Mouse (Mus musculus) ovary, adult 18-20 months (tissue): ENCODE results near the gene 9130008F23Rik.
A peak's percentile ranks its signal among the peaks of the same experiment; 100 is the strongest.

ENCODE experiments used
- DNase-seq: peaks from one replicate; pipeline ENCODE4 v3.0.0; 2022; ENCODE audit warnings: low spot score, mixed read lengths

Gene 9130008F23Rik

DNA sequence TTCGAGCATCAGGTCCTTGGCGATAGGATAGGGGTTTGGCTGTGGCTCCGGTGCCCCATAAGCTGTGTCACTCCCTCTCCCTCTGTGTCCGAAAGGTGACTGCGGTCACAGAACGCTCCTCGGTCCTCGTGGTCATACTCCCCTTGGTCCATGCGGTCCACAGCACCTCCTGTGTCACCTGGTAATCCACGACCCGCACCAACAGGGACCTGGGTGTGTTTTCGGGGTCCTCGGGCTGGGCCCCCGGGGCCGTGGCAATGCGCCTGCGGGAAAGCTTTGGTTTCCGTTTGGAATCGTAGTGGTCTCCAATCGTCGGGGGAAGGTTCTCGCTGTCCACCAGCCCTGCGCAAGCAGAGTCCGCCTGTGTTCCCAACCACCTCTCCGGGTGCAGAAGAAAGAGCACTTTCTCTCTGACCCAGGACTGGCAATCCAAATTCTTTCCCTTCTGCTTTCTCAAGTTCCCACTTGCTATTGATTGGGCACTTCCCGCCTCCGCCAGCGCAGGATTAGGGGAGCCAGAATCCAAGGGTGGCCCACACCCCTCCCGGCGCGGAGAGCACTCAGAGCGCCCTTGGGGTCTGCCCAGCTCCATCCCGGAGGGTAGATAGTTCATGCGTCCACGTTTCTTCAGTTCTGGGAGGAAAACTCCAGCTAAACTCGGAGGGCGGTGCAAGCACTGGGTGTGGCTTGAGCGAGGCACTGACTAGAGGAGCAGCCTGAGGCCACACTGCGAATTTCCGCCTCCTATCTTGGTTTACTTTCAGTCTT is at the start of gene 9130008F23Rik:
TSS of gene 9130008F23Rik (minus strand) at position 636 of the 768 bp plus-strand sequence.
- peak; percentile 50 for DNase-seq

- DNase-seq = no peak
These were observed 35.1 kb upstream of the 9130008F23Rik start for GRCm38 (mm10) chr17:40915499-40915898.

- DNase-seq = no peak
These were observed 33.9 kb upstream of the 9130008F23Rik start, which contains the start of gene Glyatl3 for GRCm38 (mm10) chr17:40914250-40914649. Gene Glyatl3 (minus strand): TSS chr17:40914350.

DNA sequence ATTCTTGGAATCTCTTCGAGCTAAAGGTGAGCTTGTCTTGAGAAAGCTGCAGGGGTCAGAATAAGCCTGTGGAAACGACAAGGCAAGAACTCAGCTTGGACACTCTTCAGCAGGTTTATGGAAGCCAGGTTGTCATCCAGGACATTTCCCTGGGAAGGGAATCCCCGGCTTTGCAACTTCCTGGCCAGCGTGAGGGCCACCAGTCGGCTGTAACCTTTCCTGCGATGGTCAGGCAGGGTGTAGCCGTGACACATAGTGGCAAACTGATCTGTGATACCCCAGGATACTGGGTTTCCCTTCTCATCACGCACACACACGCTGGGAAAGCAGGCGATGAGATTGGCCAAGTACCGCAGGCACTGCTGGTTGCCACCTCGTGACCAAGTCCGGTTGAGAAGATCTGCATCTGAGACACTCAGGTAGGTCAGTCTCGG is 24.4 kb upstream of the 9130008F23Rik start:
- no peak for DNase-seq

GRCm38 (mm10) chr17:40904056-40904597 is 23.8 kb upstream of the 9130008F23Rik start:
- no peak for DNase-seq

DNA sequence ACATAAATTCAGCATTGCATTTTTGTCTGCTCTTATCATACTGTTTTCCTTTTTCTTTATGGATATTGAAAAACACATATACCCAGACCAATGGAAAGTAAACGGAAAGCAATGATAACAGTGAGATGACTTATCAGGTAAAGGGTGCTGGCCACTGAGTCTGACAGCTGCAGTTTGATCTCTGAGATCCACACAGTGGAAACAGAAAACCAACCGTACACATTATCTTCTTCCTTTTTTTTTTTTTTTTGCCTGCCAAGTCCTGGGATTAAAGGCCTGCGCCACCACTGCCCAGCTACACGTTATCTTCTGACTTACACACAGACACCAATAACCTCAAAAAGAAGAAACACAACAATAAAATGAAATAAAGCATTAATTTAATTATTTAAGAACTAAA is 23.0 kb upstream of the 9130008F23Rik start:
- DNase-seq = no peak

- DNase-seq = no peak
These were observed 19.5 kb upstream of the 9130008F23Rik start for GRCm38 (mm10) chr17:40899783-40900363.

DNA sequence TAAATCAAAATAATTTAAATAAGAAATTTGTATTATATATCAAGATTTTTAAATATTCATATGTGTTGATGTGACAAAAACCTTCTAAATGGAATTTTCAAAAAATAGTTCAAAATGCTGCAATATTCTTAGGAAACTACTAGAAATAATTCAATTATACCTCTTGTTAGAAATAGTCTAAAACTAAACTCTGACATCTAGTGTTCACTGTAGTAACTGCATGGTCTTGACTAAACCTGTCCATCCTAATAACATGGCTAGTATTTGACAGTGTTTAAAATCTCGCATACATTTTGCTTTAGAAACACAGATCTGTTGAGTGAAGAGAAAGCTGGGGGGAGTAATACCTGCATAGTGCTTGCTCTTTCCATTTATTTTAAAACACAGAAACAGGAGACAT is 16.5 kb upstream of the 9130008F23Rik start:
- DNase-seq = no peak

DNA sequence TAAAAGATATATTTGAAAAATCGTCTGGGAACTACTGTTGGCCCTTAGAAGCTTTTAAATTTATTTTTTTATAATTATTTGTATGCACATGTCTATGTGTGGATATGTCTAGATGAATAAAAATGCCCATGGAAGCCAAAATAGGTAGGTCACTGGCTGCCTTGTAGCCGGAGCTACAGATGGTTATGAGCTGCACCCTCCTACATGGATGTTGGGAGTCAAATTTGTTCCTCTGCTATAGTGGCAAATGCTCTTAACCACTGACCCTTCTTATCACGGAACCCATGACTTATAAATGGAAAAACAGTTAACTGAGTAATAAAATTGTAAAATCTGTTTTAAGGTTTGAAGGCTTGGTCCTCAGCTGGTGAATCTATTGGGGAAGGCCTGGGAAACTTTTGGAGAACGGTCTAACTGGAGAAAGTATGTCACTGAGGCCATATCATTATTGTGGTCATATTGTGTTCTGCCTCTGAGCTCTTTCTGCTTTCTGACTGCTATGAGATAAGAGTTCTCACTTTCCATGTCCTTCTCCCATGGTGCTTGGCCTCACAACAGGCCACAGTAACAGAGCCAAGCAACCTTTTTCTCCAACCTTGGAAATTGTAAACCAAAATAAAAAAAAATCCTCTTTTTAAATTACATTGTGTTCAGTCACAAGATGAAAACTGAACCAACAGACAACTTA is 7.6 kb upstream of the 9130008F23Rik start:
- no peak for DNase-seq

GRCm38 (mm10) chr17:40885155-40885554 is 4.8 kb upstream of the 9130008F23Rik start:
- DNase-seq = no peak

DNA sequence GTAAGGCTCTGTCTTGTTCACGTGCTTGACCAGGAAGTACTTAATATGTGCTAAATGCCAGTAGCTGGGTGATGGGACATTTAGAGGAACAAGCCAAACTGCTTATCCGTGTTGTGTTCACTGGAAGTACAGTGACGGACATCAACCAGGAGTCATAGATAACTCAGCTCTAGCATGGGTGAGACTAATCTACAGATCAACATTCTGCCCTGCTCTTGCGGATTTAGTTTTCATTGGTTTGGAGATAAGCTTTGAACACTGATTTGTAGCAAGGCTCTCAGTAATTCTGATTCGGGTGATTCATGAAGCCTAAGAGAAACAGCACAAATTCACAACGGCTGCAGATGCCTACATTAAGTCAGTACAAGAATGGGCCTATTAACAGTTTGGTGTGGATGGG is 1.8 kb upstream of the 9130008F23Rik start:
- no peak for DNase-seq

GRCm38 (mm10) chr17:40879528-40879923 is 833 bp downstream of the 9130008F23Rik start:
- no peak for DNase-seq

GRCm38 (mm10) chr17:40877741-40878140 is 2.6 kb downstream of the 9130008F23Rik start:
- no peak for DNase-seq

GRCm38 (mm10) chr17:40875568-40875967 is 4.8 kb downstream of the 9130008F23Rik start:
- no peak for DNase-seq

DNA sequence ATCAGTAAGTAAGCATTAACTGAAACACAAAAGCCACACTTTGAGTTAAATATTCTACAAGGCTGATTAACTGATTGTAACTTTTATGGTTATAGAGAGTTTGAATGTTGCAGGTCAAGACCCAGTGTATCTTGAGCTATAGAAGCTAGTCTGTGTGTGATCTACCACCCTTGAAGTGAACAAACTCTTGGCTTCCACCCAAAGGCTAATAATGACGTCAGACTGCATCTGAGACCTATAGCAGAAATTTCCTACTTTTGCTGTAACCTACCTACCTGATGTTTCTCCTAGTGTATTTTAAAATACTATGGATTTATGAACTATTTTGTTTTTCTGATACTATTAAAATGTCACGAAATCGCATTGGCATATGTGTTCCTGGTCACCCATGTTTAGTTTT is 5.7 kb downstream of the 9130008F23Rik start:
- DNase-seq = no peak

DNA sequence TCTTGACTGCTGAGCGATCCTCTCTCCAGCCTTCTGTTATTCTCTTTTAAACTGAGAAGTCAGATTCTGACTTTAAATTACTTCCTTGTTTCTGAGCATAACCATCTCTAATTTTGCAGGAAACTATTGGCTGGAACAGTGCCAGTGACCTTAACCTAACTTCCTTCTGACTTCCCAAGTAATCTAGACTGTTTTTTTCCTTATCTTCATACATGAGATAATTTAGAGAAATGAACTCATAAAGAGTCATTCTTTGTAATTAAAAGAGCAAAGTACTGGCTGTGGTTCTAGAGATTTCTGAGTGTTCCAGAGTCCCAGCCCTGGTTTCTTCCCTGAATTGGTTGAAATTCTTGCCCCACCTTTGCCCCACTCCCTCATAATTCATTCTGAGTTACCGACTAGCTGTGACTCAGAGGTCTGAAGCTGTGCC is 6.8 kb downstream of the 9130008F23Rik start:
- DNase-seq = no peak

DNA sequence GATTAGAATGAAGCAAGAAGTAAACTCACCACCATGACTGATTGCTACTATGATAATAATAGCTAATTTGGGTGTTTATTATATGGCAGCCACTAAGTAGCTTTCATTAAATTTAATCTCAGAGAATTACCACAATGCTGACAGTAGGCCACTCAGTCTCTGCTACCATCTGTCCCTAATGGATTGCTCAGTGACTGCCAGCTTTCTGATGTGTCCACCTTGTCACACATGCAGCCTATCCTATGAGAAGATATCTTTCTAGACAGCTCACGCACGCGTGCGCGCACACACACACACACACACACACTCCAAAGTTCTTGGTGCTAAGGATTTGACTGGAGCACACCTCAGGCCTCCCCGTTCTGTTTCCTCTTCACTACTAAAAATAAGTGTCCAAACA is 7.7 kb downstream of the 9130008F23Rik start:
- DNase-seq = no peak

GRCm38 (mm10) chr17:40868952-40869747 is 11.2 kb downstream of the 9130008F23Rik start:
- DNase-seq = no peak

DNA sequence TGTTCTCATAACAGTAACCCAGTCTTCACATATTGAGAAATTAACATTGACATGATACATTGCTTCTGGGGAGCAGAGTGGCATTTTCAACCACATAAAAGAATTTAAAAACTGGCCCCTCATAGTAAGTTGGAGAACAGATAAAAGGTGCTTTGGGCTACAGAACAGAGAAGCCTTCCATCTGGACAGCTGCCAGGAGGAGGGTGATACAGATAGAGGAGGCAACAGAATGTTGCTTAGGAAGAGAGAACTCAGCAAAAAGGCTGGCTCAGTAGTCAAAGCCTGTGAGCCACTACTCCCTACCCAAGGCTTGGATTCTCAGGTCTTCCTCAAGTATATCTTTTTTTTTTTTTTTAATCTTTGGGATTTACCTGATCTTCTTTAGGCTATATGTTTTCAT is 25.3 kb downstream of the 9130008F23Rik start:
- no peak for DNase-seq

DNA sequence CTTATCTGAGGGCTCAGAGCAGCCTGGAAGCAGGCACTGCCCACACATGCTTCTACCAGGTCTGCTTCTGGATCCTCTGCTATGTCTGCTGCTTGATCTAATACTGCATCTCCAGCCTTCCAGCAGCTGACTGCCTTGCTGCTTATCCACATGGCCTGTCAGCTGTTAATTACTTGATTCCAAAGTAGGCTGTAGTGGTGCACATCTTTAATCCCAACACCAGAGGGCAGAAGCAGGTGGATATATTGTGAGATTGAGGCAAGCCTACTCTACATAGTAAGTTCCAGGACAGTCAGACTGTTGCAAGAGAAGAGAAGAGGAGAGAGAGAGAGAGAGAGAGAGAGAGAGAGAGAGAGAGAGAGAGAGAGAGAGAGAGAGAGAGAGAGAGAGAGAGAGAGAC is 43.1 kb downstream of the 9130008F23Rik start:
- no peak for DNase-seq

GRCm38 (mm10) chr17:40831870-40832269 is 48.5 kb downstream of the 9130008F23Rik start:
- DNase-seq = no peak
